Mouse (Mus musculus) urinary bladder, postnatal 14 days (tissue): ENCODE measurements around the gene Gm10320.

ENCODE experiments used
- DNase-seq: peaks from one replicate; pipeline ENCODE4 v3.0.0; 2021; ENCODE audit warnings: low spot score

Gene Gm10320

DNA sequence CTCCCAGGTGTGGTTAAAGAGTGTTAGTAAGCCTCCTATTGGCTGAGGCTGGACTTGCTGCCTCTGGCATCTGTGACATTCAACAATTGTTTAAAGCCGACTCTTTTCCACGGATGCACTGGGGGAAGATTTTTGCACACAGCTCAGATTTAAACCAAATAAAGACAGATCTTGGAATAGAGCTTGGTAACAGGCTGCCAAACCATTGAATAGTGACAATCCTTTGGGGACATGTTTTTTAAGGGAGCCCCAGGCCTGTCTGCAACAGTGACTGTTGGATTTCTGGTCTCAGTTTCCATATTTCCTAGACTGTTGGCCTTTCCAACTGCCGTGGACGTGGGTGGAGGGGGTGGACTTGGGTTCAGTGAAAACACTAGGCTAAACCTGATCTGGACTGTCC lies 21.9 kb downstream of the Gm10320 start:
- DNase-seq, result no peak

DNA sequence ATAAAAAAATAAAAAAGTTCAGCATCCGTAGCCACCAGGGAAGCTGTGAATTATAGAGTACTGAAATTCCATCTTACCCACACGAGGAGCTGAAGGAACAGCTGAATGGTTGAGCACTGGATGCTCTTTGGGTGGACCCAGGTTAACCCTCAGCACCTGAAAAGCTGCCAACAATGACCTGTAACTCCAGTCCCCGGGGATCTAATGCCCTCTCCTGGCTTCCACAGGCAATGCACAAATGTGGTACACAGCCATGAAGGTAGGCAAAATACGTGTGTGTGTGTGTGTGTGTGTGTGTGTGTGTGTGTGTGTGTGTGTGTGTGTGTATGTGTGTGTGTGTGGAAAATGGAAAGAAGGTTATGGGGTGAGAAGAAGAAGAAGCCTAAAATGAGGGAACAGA lies 30.3 kb downstream of the Gm10320 start:
- DNase-seq, result no peak

GRCm38 (mm10) chr13:98456398-98456797 lies 35.4 kb downstream of the Gm10320 start:
- DNase-seq, result no peak

- DNase-seq, result no peak
Observed at GRCm38 (mm10) chr13:98455646-98456045, 36.2 kb downstream of the Gm10320 start.

DNA sequence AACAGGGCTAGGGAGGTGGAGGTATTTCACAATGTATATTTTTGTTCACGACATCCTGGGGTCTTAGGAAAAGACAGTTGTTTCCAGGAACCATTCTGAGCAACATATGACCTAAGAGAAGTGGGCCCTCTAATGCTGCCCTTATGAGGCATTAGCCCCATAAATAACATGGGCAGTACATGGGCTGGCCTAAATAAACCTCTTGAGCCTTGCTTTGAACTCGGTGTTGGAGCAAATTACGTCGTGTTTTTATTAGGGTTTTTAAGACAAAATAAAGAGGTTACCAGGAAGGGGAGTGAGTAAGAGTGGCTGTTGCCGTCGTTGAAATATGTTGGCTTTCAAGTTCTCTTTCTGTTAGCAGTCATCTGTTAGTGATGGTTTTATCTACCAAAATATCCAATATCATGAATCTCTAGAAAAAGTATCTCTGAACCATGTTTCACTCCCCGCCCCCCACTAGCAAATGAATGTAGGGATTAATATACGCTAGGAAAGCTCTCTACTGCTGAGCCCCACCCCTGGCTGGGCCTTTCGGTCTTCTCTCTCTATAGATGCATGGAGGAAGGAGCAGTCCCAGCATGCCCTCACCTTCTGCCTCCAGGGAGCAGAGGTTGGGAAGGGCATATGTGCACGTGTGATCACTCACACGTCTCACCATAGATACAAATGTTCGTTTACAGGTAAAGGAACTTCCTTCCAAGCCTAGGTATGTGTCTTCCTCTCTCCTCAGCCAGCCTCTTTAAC lies 37.4 kb downstream of the Gm10320 start:
- DNase-seq, result no peak

GRCm38 (mm10) chr13:98453146-98453545 lies 38.7 kb downstream of the Gm10320 start:
- no peak for DNase-seq

DNA sequence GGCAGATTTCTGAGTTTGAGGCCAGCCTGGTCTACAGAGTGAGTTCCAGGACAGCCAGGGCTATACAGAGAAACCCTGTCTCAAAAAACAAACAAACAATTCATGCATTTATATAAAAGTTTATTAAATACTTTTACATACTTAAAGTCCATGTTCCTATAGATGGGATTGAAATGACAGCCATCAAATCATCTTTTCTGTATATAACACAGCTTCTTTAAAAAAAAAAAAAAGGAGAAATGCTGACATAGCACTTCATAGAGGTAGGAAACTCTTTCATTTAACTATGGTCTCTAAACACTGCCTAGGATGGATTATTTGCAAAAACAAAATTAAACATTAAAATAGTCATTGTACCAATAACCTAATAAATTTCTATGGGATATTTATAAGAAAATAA lies 43.1 kb downstream of the Gm10320 start:
- DNase-seq, result no peak

- DNase-seq, result no peak
Observed at GRCm38 (mm10) chr13:98447741-98448140, 44.1 kb downstream of the Gm10320 start.

GRCm38 (mm10) chr13:98445391-98446125 lies 46.2 kb downstream of the Gm10320 start:
- DNase-seq, result no peak

DNA sequence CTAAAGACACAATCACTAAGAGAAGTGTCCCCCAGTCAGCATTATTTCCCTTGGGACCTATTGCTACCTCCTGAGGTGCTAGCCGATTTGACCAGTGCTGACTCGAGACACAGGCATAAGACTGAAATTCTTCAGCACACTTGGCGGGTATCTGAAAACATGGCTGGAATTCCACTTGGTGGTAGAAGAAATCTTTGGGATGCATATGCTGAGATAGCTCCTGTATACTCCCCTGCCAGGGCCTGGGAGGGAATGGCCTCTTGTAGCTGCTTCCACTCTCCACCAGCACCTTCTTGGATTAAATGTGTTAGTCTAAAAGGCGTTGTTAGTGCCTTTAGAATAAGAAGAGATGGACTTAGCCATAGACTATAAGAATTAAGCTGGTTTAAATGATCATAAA lies 50.8 kb downstream of the Gm10320 start:
- no peak for DNase-seq

GRCm38 (mm10) chr13:98440293-98440952 lies 51.4 kb downstream of the Gm10320 start:
- no peak for DNase-seq
